3 mouse cellular contexts compared by ENCODE assay signal in the genomic region with DNA sequence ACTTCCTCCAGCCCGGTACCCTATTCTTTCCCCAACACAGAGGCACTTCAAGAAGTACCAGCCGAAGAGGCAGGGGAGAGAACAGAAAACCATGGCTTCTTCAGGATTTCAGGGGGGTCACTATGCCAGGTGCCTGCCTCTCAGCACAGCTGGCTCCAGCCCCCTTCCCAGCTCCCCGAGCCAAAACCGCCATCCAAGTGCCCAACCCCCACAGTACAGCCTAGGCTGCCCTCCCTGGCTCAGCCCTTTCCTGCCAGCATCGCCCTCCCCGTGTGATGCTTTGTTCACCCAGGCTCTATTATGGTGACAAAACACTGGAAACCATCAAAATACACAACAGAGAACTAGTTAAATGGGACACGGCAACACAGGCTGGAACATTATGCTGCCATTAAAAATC. TPM values are rescaled to one million over a fixed set of nuclear protein-coding genes. Genes with fewer than 3 reads are reported as not detected.
"Had no signal": no experiment of that assay in that cellular context is flagged by ENCODE, and none has a peak within 500 bp of the region (broad histone marks: within the 10 kb centered on the region; RNA-seq: fewer than 3 reads in every experiment).

No protein-coding gene starts in this region.

RNA-seq across cellular contexts. Expression of gene Lingo1, which starts 22.6 kb away (rescaled TPM):
- total RNA-seq: megakaryocyte progenitor cell, adult 5-6 weeks; monocyte, adult 5-6 weeks; neutrophil, adult 5-6 weeks had no signal
